24 mouse cellular contexts compared by ENCODE assay signal in genomic region chr3:101310977-101311376, GRCm38 (mm10). TPM values are rescaled to one million over a fixed set of nuclear protein-coding genes. Genes with fewer than 3 reads are reported as not detected.
DNase-seq lines count a peak whose midpoint lies in the region; ATAC-seq lines count a peak whose summit lies in the region.
"Had no signal": no experiment of that assay in that cellular context is flagged by ENCODE, and none has a peak within 500 bp of the region (broad histone marks: within the 10 kb centered on the region; RNA-seq: fewer than 3 reads in every experiment).

No protein-coding gene starts in this region.

- peaks cover 6% of the 10 kb centered on the region; the same call in 1 of the 2 replicates for H3K4me1 ChIP-seq in heart, embryonic 12.5 days (replicated peaks)

- no peak for ATAC-seq in heart, embryonic 12.5 days (ENCODE audit: insufficient number of reproducible peaks, low FRiP score)
- ATAC-seq: CD4-positive, CD25-positive, alpha-beta regulatory T cell, adult 4 months; inflammation-experienced regulatory T-cells, adult 6 months had no signal

- no peak overlapping the region for H3K27ac ChIP-seq in heart, embryonic 12.5 days (ENCODE audit: poor library complexity, severe bottlenecking)
- H3K27ac ChIP-seq: gastrocnemius, adult 2 months; heart, embryonic 13.5 days; hindbrain, embryonic 13.5 days had no signal

- DNase-seq in heart, adult 11 months, result no peak
- peak; percentile 41 to 45 for DNase-seq in kidney, adult 8-10 months
- peak; percentile 48 for DNase-seq in kidney, postnatal 14 days
- peak; percentile 64 for DNase-seq in yolk sac, embryonic 10.5 days (ENCODE audit: low spot score)
- no peak for DNase-seq in right cerebral cortex, postnatal 10 days (ENCODE audit: low spot score in 2 of 2)
- no peak for DNase-seq in left cerebral cortex, postnatal 10 days (ENCODE audit: extremely low spot score in 1 of 2, low spot score in 2 of 2)
- no peak for DNase-seq in ovary, adult 18-20 months (ENCODE audit: low spot score)
- DNase-seq: adrenal gland, adult 2 months; cerebellum, adult 9-11 months; gastrocnemius, adult 2 months; left cerebral cortex, postnatal 4 days; liver; lung, postnatal 10 days; right cerebral cortex, adult 18-20 months; thymus, postnatal 14 days had no signal

- H3K36me3 ChIP-seq in heart, embryonic 12.5 days, result no peaks in the 10 kb centered on the region
- H3K36me3 ChIP-seq: G1E; heart, embryonic 13.5 days; hindbrain, embryonic 13.5 days had no signal

- no peaks in the 10 kb centered on the region for H3K9me3 ChIP-seq in heart, embryonic 12.5 days (replicated peaks)
- H3K9me3 ChIP-seq: G1E; heart, embryonic 13.5 days; hindbrain, embryonic 13.5 days had no signal

- no peaks in the 10 kb centered on the region for H3K27me3 ChIP-seq in heart, embryonic 12.5 days (replicated peaks)
- H3K27me3 ChIP-seq: heart, embryonic 13.5 days; hindbrain, embryonic 13.5 days had no signal

- H3K9ac ChIP-seq in heart, embryonic 12.5 days, result 0 out of 2 replicates have a peak overlapping the region, but pooled peaks have one; percentile 18
- H3K9ac ChIP-seq: heart, embryonic 13.5 days; hindbrain, embryonic 13.5 days had no signal

- 45% methylated on average over 9 of the region's 9 CpGs for WGBS in heart, embryonic 12.5 days

- H3K4me3 ChIP-seq in heart, embryonic 12.5 days, result no peak overlapping the region
- H3K4me3 ChIP-seq: gastrocnemius, adult 2 months; heart, embryonic 13.5 days; hindbrain, embryonic 13.5 days had no signal

- intact Hi-C loops in left cerebral cortex, postnatal 10 days (cut with DNase I), result no loop called here

- no peak overlapping the region for H3K4me2 ChIP-seq in heart, embryonic 12.5 days
- H3K4me2 ChIP-seq: heart, embryonic 13.5 days; hindbrain, embryonic 13.5 days had no signal

RNA-seq across cellular contexts. Expression of gene Cd2, which starts 23.2 kb away (rescaled TPM):
- not detected in 2 replicates for polyA plus RNA-seq in heart, embryonic 12.5 days (2016; fragmentation: Nextera tagmentation; extraction: Ambion mirVana)
- total RNA-seq in left cerebral cortex, postnatal 10 days (2021), result not detected
- total RNA-seq: gastrocnemius, adult 2 months; layer of hippocampus, adult 8-10 months; left cerebral cortex, adult 18-20 months had no signal
- polyA plus RNA-seq: embryonic facial prominence, embryonic 14.5 days; G1E; heart, embryonic 13.5 days; hindbrain, embryonic 13.5 days had no signal

Comparison
In these comparisons a context has a peak if more than half of its experiments do, and no peak if none do; other contexts are left out.
1. DNase-seq: peak in kidney, adult 8-10 months (2 of 2), kidney, postnatal 14 days (single experiment) and yolk sac, embryonic 10.5 days (single experiment); none in heart, adult 11 months (single experiment), right cerebral cortex, postnatal 10 days (0 of 2), left cerebral cortex, postnatal 10 days (0 of 2) and ovary, adult 18-20 months (single experiment).